In the genomic region with DNA sequence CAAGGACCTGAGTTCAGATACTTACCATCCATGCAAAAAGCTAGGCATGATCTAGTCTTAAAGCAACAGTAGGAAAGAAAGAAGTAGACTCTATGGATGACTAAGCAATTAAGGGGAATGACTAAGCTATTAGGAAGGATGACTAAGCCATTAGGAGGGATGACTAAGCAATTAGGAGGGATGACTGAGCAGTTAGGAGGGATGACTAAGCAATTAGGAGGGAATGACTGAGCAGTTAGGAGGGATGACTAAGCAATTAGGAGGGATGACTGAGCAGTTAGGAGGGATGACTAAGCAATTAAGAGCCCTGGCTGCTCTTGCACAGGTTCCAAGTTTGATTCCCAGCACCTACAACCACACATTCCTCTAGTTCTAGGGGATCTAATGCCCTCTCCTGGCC, we compare ENCODE assay signal across 18 mouse cellular contexts.
DNase-seq lines count a peak whose midpoint lies in the region; ATAC-seq lines count a peak whose summit lies in the region.
"Had no signal": no experiment of that assay in that cellular context is flagged by ENCODE, and none has a peak within 500 bp of the region (broad histone marks: within the 10 kb centered on the region; RNA-seq: fewer than 3 reads in every experiment).

No protein-coding gene starts in this region.

- ATAC-seq in monocyte, adult 5-6 weeks (replicated peaks; ENCODE audit: insufficient number of reproducible peaks, low FRiP score, low TSS enrichment, poor library complexity, severe bottlenecking), result no peak
- ATAC-seq: forebrain, embryonic 16.5 days; intestine, embryonic 15.5 days had no signal

- peak; percentile 37 for DNase-seq in heart, adult 11 months
- DNase-seq in heart, adult 18-20 months, result no peak
- DNase-seq in MN1 (ENCODE audit: low spot score), result peak; percentile 57
- peak; percentile 13 for DNase-seq in R1 (ENCODE audit: low read depth, low spot score)
- no peak for DNase-seq in right cerebral cortex, postnatal 36 days (ENCODE audit: low spot score in 2 of 2)
- DNase-seq in urinary bladder, adult 18-20 months (ENCODE audit: low spot score in 2 of 2), result no peak
- no peak for DNase-seq in right cerebral cortex, postnatal 25 days
- DNase-seq: adrenal gland, adult 2 months; adrenal gland, postnatal 25 days; cerebellum, adult 2 months; cerebellum, postnatal 10 days; gastrocnemius, postnatal 14 days; heart, adult 2 months; heart, postnatal 14 days; kidney, adult 18-20 months had no signal

Comparison
In these comparisons a context has a peak if more than half of its experiments do, and no peak if none do; other contexts are left out.
1. DNase-seq: peak in heart, adult 11 months (single experiment), MN1 (single experiment) and R1 (single experiment); none in heart, adult 18-20 months (0 of 2), right cerebral cortex, postnatal 36 days (0 of 2), urinary bladder, adult 18-20 months (0 of 2) and right cerebral cortex, postnatal 25 days (single experiment).